Mouse (Mus musculus) heart, adult 9 months (tissue): ENCODE results near the gene Slc25a21.

Source experiments
- DNase-seq, 2 experiments: peaks; one replicate each; pipeline ENCODE4 v3.0.0; 2022; ENCODE audit warnings: low spot score in 2 of 2

The Slc25a21 gene

GRCm38 (mm10) chr12:57016324-57016723 is 180.9 kb downstream of the Slc25a21 start:
- DNase-seq = no peak

- DNase-seq = no peak
Observed at GRCm38 (mm10) chr12:57009010-57009409, 188.3 kb downstream of the Slc25a21 start.

- DNase-seq = peak in 1 of 2 experiments; percentile 4
Observed at GRCm38 (mm10) chr12:56986049-56986448, 211.2 kb downstream of the Slc25a21 start.

GRCm38 (mm10) chr12:56982066-56982626 is 215.1 kb downstream of the Slc25a21 start:
- no peak for DNase-seq

GRCm38 (mm10) chr12:56975256-56975655 is 222.0 kb downstream of the Slc25a21 start:
- no peak for DNase-seq

- DNase-seq = no peak
Observed at GRCm38 (mm10) chr12:56963236-56963635, 234.0 kb downstream of the Slc25a21 start.

- no peak for DNase-seq
Observed at GRCm38 (mm10) chr12:56959230-56960051, 237.8 kb downstream of the Slc25a21 start.

GRCm38 (mm10) chr12:56958244-56958643 is 239.0 kb downstream of the Slc25a21 start:
- no peak for DNase-seq

GRCm38 (mm10) chr12:56951749-56952657 is 245.3 kb downstream of the Slc25a21 start:
- DNase-seq = no peak

GRCm38 (mm10) chr12:56944265-56944664 is 253.0 kb downstream of the Slc25a21 start:
- no peak for DNase-seq

- no peak for DNase-seq
Observed at GRCm38 (mm10) chr12:56940861-56941260, 256.4 kb downstream of the Slc25a21 start.

GRCm38 (mm10) chr12:56918145-56918544 is 279.1 kb downstream of the Slc25a21 start:
- no peak for DNase-seq

GRCm38 (mm10) chr12:56906476-56906875 is 290.8 kb downstream of the Slc25a21 start:
- no peak for DNase-seq

- no peak for DNase-seq
Observed at GRCm38 (mm10) chr12:56905652-56906305, 291.5 kb downstream of the Slc25a21 start.

GRCm38 (mm10) chr12:56905222-56905621 is 292.1 kb downstream of the Slc25a21 start:
- DNase-seq = no peak

- DNase-seq = no peak
Observed at GRCm38 (mm10) chr12:56902774-56903456, 294.4 kb downstream of the Slc25a21 start.

GRCm38 (mm10) chr12:56897976-56898375 is 299.3 kb downstream of the Slc25a21 start:
- no peak for DNase-seq

GRCm38 (mm10) chr12:56897221-56897937 is 299.9 kb downstream of the Slc25a21 start:
- DNase-seq = no peak

- no peak for DNase-seq
Observed at GRCm38 (mm10) chr12:56894963-56895362, 302.3 kb downstream of the Slc25a21 start.
